ENCODE assay signal across 8 mouse cellular contexts in genomic region chr17:45551816-45552451, GRCm38 (mm10). TPM values are rescaled to one million over a fixed set of nuclear protein-coding genes. Genes with fewer than 3 reads are reported as not detected.
DNase-seq lines count a peak whose midpoint lies in the region; ATAC-seq and TF ChIP-seq lines count a peak whose summit lies in the region.

No protein-coding gene starts in this region.

- H3K9me3 ChIP-seq in neural tube, embryonic 11.5 days (ENCODE audit: control insufficient read depth, low read length), result no peaks in the 10 kb centered on the region

- no peak overlapping the region for H3K4me2 ChIP-seq in neural tube, embryonic 11.5 days (ENCODE audit: low read depth)

- peak; percentile 93 for TF ChIP-seq CTCF in liver, adult 2 months (IDR thresholded peaks at IDR 0.05; ENCODE audit: low read depth, low read length)

- peak; percentile 86 for DNase-seq in CD4-positive helper T cell, adult 2 months (ENCODE audit: low read depth, low spot score)
- DNase-seq in NIH3T3 (ENCODE audit: low read depth), result peak; percentile 86
- DNase-seq in cerebellum, postnatal 4 days (ENCODE audit: low spot score in 2 of 2), result peak; percentile 76 to 90
- DNase-seq in gastrocnemius, adult 8-10 months (ENCODE audit: low spot score in 2 of 2), result peak; percentile 57 to 68
- peak; percentile 75 to 87 for DNase-seq in kidney, adult 8-10 months
- peak; percentile 47 for DNase-seq in liver, adult 2 months (ENCODE audit: extremely low read depth, low read depth, low spot score)
- peak; percentile 80 for DNase-seq in neural tube, embryonic 11.5 days (ENCODE audit: low spot score)
- DNase-seq in thymus, postnatal 10 days (ENCODE audit: low spot score in 2 of 2), result peak; percentile 74 to 84

- no peaks in the 10 kb centered on the region for H3K4me1 ChIP-seq in liver, adult 2 months (ENCODE audit: control insufficient read depth, insufficient read depth, low read length)
- peaks cover 9% of the 10 kb centered on the region for H3K4me1 ChIP-seq in neural tube, embryonic 11.5 days (ENCODE audit: control insufficient read depth, insufficient read depth, low read length)

- H3K27ac ChIP-seq in liver, adult 2 months (replicated peaks; ENCODE audit: insufficient read depth, low read depth, low read length), result no peak overlapping the region
- H3K27ac ChIP-seq in neural tube, embryonic 11.5 days (ENCODE audit: low read depth, low read length), result no peak overlapping the region

- 8% methylated on average over 8 of the region's 8 CpGs for WGBS in liver, adult 2 months
- WGBS in neural tube, embryonic 11.5 days, result 6% methylated on average over 8 of the region's 8 CpGs

- peak; percentile 14; the same call in 1 of the 2 replicates for ATAC-seq in neural tube, embryonic 11.5 days (ENCODE audit: insufficient read depth, low FRiP score, low TSS enrichment)

- H3K4me3 ChIP-seq in liver, adult 2 months (ENCODE audit: insufficient read depth, low read depth, low read length), result no peak overlapping the region
- 0 out of 2 replicates have a peak overlapping the region, but pooled peaks have one; percentile 1 for H3K4me3 ChIP-seq in neural tube, embryonic 11.5 days (ENCODE audit: low read depth, low read length)

- peaks cover 13% of the 10 kb centered on the region for H3K27me3 ChIP-seq in liver, adult 2 months (ENCODE audit: control insufficient read depth, insufficient read depth, low read length)
- H3K27me3 ChIP-seq in neural tube, embryonic 11.5 days (ENCODE audit: control insufficient read depth, insufficient read depth, low read length), result peaks cover 19% of the 10 kb centered on the region

- no peak overlapping the region for H3K9ac ChIP-seq in liver, adult 2 months (ENCODE audit: low read depth, low read length)
- no peak overlapping the region for H3K9ac ChIP-seq in neural tube, embryonic 11.5 days (ENCODE audit: low read length)

- H3K79me2 ChIP-seq in liver, adult 2 months (ENCODE audit: control insufficient read depth, insufficient read depth, low read length), result no peaks in the 10 kb centered on the region

- no peak for TF ChIP-seq POLR2A in liver, adult 2 months (IDR thresholded peaks at IDR 0.05; ENCODE audit: extremely low read depth, insufficient read depth, low read length)

- no peaks in the 10 kb centered on the region for H3K36me3 ChIP-seq in liver, adult 2 months (ENCODE audit: control insufficient read depth, insufficient read depth, low read length)
- no peaks in the 10 kb centered on the region for H3K36me3 ChIP-seq in neural tube, embryonic 11.5 days (ENCODE audit: control insufficient read depth, insufficient read depth, low read length)

RNA-seq across cellular contexts. Expression of gene Tmem151b, which starts 2.5 kb away (rescaled TPM):
- total RNA-seq in gastrocnemius, adult 8-10 months (2022), result not detected
- under 0.01 TPM in 1 of 2 replicates, not detected in the other for total RNA-seq in liver, adult 2 months (2014; rRNA removed)
- 0.01 TPM in 1 of 2 replicates, not detected in the other for polyA plus RNA-seq in liver, adult 2 months (2012; rRNA removed)
- 6.2 and 6.8 TPM in 2 replicates for polyA plus RNA-seq in neural tube, embryonic 11.5 days (2014; fragmentation: Nextera tagmentation; extraction: Ambion mirVana)

RNA-seq across cellular contexts. Expression of gene Nfkbie, which starts 3.6 kb away (rescaled TPM):
- total RNA-seq in gastrocnemius, adult 8-10 months (2022), result under 1 TPM; 0.27 to 0.56 (median 0.34) TPM
- total RNA-seq in liver, adult 2 months (2014; rRNA removed), result 1.6 and 1.9 TPM in 2 replicates
- polyA plus RNA-seq in liver, adult 2 months (2012; rRNA removed), result 2.0 and 3.0 TPM in 2 replicates
- polyA plus RNA-seq in neural tube, embryonic 11.5 days (2014; fragmentation: Nextera tagmentation; extraction: Ambion mirVana), result 6.9 and 7.0 TPM in 2 replicates

RNA-seq across cellular contexts. Expression of gene Slc35b2, which starts 11.7 kb away (rescaled TPM):
- total RNA-seq in gastrocnemius, adult 8-10 months (2022), result 10 to 100 TPM; 17.2 to 22.9 (median 19.8) TPM
- 43.0 and 45.9 TPM in 2 replicates for total RNA-seq in liver, adult 2 months (2014; rRNA removed)
- polyA plus RNA-seq in liver, adult 2 months (2012; rRNA removed), result 69.7 and 73.0 TPM in 2 replicates
- 101 and 106 TPM in 2 replicates for polyA plus RNA-seq in neural tube, embryonic 11.5 days (2014; fragmentation: Nextera tagmentation; extraction: Ambion mirVana)

RNA-seq across cellular contexts. Expression of gene Hsp90ab1, which starts 21.1 kb away (rescaled TPM):
- 1,000 to 10,000 TPM; 1,140 to 1,362 (median 1,203) TPM for total RNA-seq in gastrocnemius, adult 8-10 months (2022)
- total RNA-seq in liver, adult 2 months (2014; rRNA removed), result 248 and 362 TPM in 2 replicates
- polyA plus RNA-seq in liver, adult 2 months (2012; rRNA removed), result 226 and 272 TPM in 2 replicates
- 1,725 and 1,823 TPM in 2 replicates for polyA plus RNA-seq in neural tube, embryonic 11.5 days (2014; fragmentation: Nextera tagmentation; extraction: Ambion mirVana)

RNA-seq across cellular contexts. Expression of gene Tcte1, which starts 28.7 kb away (rescaled TPM):
- total RNA-seq in gastrocnemius, adult 8-10 months (2022), result not detected
- not detected in 2 replicates for total RNA-seq in liver, adult 2 months (2014; rRNA removed)
- not detected in 2 replicates for polyA plus RNA-seq in liver, adult 2 months (2012; rRNA removed)
- 1.4 and 1.8 TPM in 2 replicates for polyA plus RNA-seq in neural tube, embryonic 11.5 days (2014; fragmentation: Nextera tagmentation; extraction: Ambion mirVana)
